Mouse (Mus musculus) granulocyte monocyte progenitor cell, adult 5-6 weeks (primary cell): ENCODE measurements around the gene Ddc. TPM values are rescaled to one million over a fixed set of nuclear protein-coding genes. Genes with fewer than 3 reads are reported as not detected.
A peak's percentile ranks its signal among the peaks of the same experiment; 100 is the strongest.

Source experiments
- ATAC-seq: replicated peaks from 2 replicates; pipeline ENCODE4 v1.8.0; 2016; ENCODE audit warnings: mild to moderate bottlenecking, moderate TSS enrichment, inconsistent platforms; ENCODE audit not compliant: poor library complexity, severe bottlenecking
- total RNA-seq, 2 experiments: library from RNA; stranded (forward) in 1 of 2; stranded (reverse) in 1 of 2; fragments of 200-712, 200-1000 nt in 1 of 2; fragments of >200 nt in 1 of 2; fragmentation: Nextera tagmentation in 1 of 2; gene quantifications; 2 replicates each; pipeline ENCODE4 v1.2.3; 2014 to 2017

Gene Ddc
- total RNA-seq, 2 experiments from 2014 or later = 2.1 TPM; not detected in 1

DNA sequence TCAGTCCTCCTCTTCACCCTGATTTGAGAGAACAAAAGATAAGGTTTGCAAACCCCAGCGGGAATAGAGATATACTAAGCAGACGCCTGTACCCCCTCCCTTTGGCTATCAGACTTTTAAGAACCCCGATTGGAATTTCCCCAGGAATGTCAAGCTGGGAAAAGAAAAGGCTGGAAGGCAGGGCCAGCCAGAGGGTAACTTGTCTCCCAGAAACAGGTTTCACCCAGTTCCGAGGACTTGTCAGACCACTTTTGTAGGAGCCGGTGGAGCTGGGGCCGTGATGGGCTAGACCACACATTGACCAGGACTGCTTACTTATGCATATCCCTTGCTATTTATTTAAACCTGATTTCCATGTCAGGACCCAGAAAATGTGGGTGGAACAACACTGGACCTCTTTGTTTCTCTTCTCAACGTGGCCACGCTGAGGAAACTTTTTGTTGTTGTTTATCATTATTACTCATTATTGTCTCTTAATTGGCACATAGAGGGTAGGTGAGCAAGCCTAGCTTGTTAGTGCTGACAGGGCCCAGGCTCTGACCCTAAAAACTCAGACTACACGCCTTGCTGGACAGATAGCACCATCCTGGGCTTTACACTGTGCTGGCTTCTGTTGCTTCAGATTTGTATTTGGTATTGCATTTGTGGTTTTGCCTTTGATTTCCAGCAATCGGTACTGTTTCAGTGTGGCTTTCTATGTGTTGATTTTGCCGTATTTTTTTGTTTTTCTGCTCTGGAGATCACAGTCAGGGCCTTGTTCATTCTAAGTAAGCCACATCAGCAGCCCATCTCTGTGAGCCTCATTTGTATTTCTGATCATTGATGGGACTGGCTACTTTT, 68.6 kb downstream of the Ddc start:
- ATAC-seq = no peak

DNA sequence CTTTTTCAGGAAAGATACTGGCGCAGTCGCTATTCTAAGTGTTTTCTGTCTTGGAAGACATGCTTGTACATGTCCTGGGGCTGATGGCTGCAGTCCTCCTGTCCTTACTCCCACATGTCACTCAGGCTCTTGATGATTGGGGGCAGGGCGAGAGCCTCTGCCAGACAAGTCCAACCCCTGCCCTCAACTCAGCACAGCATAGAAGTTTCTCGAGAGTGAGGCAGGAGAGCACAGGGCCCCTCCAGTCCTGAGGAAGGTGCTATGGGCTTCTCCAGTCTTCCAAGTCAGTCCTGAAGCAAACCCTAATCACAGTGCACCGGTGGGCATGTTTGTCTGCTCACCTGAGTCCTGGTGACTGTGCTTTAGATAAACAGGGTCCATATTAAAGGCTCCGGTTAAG, 69.2 kb downstream of the Ddc start:
- no peak for ATAC-seq

DNA sequence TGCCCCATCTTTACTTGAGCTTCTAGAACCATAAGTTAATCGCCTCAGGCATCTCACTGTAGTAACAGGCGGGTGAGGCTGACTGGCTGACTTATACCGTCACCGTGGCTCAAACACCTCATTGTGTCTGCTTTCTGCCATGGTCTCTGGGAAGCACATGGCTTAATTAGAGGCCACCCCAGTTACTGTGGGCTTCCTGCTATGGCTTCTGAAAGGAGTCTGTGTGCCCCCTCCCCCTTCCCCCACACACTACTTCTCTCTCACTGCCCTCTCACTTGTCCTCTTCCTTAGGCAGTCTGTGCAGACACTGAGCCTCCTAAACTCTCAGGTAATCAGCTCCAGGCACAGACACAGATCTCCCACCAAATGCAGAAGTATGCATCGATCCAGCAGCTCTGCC, 69.7 kb downstream of the Ddc start:
- peak; percentile 36 for ATAC-seq

DNA sequence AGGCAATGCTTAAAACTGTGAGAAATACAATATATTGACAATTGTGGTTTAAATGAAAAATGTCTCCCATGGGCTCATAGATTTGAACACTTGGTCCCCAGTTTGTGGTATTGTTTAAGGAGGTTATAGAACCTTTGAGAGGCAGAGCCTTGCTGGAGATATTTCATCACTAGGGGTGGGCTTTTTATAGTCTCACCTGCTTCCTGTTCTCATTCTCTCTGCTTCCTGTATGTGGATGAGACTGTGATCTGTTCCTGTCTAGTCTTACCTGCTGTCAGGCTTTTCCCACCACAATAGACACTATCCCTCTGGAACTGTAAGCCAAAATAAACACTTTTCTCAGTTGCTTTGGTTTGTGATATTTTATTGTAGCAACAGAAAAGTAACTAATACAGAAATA, 71.5 kb downstream of the Ddc start:
- ATAC-seq = peak; percentile 53; the same call in 1 of the 2 replicates

DNA sequence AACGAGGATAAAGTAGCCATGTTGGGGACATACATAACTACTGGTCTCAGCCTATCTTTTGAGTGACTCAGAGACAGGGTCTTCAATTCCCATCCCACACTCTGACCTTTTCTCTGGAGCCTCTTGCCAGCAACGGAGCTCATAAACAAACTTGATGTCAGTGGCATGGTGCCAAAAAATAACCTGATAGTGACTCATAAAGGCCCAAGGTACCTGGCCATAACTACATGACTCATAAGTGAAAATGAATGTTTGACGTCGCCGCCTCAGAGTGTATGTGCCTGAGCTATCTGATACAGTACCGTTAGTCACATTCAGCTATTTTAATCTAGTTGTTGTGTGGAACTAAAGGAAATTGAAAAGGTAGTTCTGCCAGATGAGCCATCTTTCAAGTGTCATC, 72.3 kb downstream of the Ddc start:
- no peak for ATAC-seq

DNA sequence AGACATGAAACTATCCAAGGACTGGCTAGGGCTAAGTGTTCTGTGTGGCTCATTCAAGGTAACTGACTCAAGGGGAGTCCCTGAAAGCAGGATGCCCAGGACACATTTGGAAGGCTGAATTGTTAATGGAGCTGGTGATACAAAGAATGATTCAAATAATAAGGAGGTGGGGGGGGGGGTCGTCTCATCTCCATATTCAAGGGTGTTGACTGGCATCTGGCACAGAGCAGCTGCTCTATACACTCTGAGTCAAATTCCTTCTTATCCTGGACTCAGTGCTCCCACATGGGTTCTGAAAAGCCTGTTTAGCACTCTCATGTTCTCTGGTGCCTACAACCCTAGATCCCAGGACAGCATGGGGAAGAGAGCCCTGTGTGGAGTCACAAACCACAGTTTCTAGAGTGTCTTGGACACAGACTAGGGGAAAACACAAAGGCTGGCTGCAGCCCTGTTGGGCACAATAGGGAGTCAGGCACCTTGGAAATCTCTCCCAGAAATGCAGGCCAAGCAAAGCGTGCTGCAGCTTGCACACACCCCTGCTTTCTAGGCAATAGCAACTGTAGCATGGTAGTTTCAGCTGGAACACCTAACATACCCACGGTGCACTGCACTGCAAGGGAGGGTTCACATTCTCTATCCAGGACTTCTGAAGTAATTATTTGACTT, 72.8 kb downstream of the Ddc start:
- no peak for ATAC-seq

DNA sequence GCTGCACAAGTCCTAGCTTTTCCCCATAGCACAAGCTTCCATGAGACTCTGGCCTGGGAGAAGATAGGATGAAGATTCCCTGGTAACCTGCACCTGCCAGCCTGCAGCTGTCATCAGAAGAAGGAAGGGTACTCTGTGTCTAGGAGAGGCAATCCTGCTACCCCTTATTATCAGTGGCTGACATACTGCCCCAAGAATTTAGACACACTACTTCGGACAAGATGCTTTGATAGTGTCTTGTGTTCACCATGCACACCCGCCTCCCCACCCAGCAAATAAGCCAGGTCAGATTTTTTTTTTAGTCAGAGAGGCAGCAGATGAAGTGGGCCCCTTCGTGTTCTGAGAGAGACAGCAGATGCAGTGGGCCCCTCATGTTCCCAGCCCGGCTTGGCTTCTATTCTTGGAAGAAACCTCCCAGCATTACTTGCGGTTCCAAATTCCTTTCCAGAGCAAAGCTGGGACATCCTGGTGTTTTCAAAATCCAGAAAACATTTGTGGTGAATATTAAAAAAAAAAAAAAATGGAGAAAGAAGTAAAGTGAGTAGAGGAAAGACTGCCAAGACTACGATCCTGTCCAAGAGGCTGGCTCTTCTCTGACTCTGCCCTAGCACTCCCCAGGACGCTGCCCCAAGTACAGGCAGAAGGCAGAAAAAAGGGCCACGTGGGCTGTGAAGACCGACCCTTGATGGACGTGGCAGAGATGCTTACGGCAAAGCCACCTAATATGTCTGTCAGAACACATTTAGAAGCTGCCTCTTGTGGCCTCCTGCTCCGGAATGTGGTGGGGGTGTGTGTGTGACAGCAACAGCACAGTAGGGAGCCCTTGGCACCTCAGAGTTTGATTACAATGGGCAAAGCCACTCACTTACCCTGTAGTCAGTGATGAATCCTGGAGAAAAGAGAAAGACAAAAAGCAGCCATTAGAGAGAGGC, 73.7 kb downstream of the Ddc start:
- ATAC-seq = no peak

DNA sequence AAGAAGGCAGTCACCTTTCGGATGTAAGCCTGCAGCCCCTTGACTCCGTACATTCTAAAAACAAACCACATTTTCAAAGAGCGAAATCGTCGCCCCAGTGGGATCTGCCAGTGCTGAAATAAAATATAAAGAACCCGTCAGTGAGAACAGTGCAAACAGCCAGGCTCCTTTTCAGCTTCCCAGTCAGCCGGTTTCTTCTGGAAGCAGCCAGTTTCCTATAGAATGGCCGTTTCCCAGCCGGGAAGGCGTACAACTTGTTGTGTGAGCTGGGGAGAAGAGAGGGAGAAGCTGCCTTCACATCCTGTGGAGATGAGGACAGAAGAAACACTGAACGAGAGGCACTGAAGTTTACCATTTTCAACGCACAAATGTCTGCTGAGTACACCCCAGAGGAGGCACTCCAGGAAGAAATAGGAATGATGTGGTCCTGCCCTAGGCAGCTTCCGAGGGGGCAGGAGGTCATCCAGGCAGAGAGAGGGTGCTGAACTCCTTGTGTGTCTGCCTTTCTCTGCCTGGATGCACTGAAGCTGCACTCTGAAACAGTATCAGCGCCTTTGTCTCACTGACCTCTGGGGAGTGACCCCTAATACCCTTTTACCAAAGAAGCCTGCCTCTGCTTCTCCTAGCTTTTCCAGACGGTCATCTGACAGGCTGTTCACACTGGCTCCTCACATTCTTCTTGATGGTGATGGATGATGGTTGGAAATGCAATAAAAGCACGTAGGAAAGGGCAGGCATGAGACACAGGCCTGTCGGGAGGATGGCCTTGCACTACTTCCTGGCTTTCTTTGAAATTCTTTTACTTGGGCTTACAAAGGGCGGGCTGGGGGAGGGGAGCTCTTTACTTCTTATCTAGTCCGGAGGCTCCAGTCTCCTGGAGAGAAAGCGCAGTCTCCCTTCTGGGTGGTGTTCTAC, 75.5 kb downstream of the Ddc start:
- ATAC-seq = no peak

DNA sequence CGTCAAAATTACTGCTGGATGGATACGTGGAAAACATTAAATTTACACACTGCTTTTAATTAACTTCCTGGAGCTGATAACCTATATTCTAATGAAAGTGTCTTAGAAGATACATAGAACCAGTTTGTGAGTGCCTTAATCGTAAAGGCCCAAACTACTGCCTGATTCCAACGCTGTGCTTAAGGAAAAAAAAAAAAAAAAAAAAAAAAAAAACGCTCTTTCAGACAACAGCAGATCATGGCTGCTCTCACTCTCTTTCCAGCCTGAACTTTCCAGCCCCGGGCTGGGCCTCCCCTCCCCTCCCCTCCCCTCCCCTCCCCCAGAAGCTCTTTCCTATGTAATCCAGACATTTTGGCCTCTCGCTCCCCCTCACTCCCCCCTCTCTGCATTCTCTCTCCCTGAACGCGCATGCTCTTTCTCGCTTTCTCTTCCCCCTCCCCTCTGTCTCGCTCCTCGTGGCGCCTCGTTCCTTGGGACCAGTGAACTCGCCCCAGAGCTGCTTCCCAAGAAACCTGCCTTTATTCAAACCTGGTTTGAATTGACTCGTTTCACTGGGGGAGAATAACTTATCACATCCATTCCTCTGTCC, 76.5 kb downstream of the Ddc start:
- no peak for ATAC-seq

DNA sequence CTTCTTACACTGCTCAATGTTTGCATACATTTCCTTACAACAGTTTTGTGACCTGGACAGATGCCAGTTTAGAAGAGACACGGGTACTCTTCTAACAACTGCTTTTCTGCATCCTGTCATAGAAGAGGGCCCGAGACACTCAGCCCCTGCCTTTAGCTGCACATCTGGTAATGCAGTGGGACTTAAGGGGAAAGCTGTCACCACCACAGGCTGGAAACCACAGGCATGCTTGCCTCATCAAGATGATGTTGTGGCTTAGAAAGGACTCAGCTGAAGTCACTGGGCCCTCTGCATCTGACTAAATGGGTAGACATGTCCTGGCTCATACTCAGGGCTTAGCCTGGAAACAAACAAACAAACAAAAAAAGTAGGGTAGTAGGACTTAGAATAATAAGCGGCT, 77.2 kb downstream of the Ddc start:
- peak; percentile 80 for ATAC-seq

DNA sequence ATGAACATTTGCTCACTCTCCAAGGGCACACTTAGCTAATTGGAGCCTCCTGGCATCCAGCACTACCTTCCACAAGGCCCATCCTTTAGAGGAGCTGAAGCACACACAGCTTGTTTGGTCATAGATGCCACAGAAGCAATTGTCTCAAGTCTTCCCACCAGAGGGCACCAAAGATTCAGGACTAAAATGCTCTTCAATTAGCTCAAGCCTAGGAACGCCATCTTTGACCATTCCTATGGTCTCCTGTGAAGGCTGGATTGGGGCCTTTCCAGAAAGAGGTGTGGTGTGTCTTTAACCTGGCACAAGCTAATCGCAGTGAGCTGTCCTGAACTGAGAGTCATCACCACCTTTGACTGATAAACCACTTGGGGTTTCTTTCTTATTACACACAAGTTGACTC, 77.7 kb downstream of the Ddc start:
- peak; percentile 87 for ATAC-seq

DNA sequence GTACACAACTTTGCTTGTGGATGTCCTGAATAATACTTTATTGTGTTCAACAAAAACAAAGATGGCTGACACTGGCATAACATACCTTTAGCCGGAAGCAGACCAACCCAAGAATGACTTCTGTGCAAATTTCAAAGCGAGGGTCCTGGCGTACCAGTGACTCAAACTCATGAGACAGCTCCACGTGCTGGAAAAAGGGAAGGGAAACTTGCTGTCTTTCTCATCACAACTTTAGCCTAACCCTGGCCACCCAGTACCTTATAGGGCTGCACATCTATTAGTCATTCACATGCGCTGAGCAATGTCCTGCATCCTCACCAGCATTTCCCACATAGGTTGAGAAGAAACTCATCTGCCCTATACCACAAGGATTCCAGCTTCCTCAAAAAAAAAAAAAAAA, 78.7 kb downstream of the Ddc start:
- ATAC-seq = peak; percentile 63

DNA sequence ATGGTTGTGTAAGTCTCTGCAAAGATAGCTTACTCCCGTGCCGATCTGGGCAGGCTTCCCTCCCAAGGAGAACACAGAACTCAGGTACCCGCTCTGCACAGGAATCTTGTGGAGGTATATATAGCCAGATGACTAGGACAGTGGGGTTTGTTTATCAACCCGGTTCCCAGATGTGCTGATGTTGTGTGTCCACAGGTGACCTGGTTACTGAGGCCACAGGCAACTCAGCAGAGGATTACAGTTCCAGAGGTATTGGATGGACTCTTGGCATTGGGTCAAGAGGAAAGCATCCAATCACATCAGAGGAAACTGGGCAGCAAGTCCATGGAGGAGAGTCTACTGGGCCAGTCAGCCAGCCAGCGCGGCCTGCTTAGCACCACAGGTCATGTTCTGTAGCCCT, 79.1 kb downstream of the Ddc start:
- no peak for ATAC-seq

DNA sequence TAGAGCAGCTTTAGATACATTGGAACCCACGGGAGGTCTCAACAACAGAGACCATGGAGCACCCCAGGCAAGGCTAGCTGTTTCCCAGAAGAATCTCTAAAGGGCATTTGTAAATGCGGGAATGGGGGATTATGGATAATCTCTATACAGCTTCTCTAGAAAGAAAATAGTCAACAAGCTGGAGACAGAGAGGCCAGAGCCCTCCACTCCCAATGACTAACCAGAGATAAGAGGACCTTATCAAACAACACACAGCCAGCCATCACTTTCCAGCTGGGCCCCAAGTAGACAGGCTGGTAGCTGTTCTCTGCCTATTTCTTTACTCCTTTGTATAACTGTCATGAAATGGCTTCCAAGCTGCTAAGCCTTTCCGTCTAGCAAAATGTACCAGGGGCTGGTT, 82.2 kb downstream of the Ddc start:
- ATAC-seq = no peak

DNA sequence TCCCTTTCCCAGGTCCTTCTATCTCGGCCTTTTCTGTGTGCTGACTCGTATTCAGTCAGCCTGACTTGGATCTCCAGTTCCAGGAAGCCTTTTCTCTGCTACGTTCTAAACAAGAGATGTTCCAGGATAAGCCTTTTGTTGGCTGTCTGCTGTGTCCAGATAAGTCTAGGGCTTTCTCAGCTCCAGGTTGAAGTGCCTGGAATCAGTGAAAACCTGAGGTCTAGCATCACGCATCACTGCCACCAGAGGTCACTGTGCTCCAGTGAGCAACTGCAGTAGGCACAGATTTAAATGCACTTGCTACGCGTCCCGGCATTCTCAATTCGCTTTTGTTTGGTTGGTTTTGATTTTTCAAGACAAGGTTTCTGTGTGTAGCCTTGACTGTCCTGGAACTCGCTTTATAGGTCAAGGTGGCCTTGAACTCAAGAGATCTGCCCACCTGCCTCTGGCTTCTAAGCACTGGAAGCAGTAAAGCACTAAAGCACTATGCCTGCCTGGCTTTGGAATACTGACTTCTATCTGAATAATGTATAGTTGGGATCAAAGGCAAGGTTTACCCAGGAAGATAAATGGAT, 86.0 kb downstream of the Ddc start:
- ATAC-seq = peak; percentile 61

DNA sequence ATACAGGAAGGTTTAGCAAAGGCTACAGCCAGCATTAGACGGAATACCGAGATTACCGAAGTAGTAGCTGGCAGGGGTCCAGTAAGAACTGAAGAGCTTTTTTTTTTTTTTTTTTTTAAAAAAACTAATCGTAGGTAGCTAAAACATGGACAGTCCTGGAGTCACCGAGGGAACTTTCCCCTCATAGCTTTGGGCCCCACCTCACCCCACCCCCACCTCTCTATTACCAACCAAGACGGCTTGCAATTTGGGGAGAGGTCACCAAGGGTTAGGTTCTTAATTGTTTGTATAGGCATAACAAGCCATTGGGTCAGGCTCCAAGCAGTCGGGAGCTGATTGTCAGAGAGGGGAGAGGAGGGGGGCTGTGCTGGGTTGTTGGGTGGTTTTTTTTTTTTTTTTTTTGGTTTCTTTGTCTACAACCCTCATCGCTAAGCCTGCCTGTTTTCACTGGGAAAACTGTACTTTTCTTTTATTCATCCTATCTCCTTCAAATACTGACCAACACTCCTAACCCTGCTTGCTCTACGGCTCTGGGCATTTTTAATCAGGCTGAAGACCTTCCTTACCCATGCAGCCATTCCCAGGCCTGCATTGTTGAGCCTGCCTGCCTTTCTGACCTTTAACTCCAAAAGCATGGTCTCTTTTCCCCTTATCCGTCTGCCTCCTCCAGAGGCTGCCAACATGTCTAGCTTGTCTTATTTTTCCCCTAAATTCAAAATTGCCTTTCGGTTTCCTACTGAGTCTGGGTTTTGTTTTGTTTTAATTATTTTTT, 88.4 kb downstream of the Ddc start:
- ATAC-seq = no peak

DNA sequence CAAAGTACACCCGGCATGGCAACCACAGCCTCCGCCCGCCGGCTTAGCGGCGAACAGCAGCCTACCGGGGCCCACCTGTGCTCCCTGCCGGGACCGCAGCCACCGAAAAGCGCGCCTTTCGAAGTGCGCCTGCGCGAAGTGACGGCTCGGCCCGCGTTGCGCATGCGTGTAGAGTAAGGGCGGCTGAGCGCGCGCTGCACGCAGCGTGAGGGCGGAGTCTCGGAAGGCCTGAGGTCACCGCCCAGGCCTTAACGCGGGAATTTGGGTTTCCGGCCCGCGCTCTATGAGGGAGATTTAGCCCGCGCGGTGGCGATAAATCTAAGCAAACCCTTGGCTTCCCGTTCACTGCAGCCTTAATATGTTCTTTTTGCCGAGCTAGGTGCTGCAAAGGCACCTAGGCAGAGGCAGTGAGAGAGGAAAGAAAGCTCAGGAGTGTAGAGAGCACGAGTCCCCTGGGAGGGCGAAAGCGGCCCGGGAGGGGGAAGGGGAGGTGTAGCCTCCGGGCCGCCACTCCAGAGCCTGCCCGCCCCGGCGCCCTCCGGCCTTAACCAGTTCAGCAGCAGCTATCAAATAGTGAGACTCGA, 89.0 kb downstream of the Ddc start, which contains the start of gene Fignl1:
Gene Fignl1, minus strand, starts transcription at position 143 of the 584 bp plus-strand sequence.
- ATAC-seq = peak; percentile 84
